Mouse (Mus musculus): ENCODE data around the gene Ablim2. TPM values are rescaled to one million over a fixed set of nuclear protein-coding genes. Genes with fewer than 3 reads are reported as not detected.

Gene Ablim2
- polyA plus RNA-seq, 1 experiment, result 19.6 TPM

GRCm38 (mm10) chr5:35755131-35755733, 2.4 kb upstream of the Ablim2 start:
- DNase-seq (ENCODE audit: low read depth), result peak; percentile 70
- TF ChIP-seq POLR2A (IDR thresholded peaks at IDR 0.05; ENCODE audit: borderline replicate concordance, extremely low read depth, insufficient read depth, insufficient read length, poor library complexity, severe bottlenecking) (no peak), CTCF (IDR thresholded peaks at IDR 0.05; ENCODE audit: borderline replicate concordance, extremely low read depth, insufficient read depth, insufficient read length) (peak; percentile 73)

DNA sequence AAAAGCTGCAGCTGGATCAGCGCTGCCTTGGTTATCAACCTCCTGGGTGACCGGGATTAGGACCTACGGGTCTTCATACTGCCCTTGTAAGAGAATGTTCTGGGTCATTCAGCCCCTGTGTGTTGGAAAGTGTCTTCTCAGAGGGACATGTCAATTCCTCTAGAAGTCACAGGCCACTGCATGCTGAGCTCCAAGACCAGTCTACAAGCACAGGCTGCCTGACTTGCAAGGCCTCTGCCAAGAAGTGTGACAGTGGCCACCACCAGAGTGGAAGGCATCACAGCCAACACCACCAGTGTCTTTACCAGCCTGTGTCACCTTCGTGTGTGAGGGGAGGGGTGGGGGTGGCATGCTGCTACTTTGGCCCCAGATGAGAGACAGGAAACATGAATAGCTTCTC, 1.7 kb upstream of the Ablim2 start:
- TF ChIP-seq CTCF (IDR thresholded peaks at IDR 0.05; ENCODE audit: borderline replicate concordance, extremely low read depth, insufficient read depth, insufficient read length) (no peak), POLR2A (IDR thresholded peaks at IDR 0.05; ENCODE audit: borderline replicate concordance, extremely low read depth, insufficient read depth, insufficient read length, poor library complexity, severe bottlenecking) (no peak)
- no peak for DNase-seq (ENCODE audit: low read depth)

DNA sequence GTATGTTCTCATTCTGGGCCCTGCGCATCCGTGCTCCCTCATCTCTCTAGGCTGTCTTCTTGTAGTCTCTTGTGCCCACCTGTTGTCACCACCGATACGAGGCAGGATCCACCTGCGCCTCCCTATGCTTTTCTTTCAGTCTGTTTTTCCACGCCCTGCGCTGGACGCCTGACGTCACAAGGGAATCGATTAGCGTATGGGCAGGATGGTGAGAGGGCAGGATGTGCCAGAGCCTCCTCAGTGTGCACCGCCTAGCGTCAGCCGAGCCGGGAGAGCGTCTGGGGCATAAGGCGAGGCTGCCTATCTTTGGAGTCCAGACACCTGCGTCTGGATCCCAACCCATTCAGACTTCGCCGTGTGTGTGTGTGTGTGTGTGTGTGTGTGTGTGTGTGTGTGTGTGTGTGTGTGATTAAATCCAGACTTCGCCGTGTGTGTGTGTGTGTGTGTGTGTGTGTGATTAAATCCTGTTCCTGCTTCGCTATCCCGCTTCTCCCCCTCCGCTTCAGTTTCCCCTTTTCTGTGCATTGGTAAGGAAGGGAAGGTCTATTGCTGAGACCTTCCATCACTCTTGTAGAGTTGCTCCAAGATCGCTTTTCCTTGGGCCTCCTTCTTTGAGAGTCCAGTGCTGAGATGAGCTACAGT, 562 bp upstream of the Ablim2 start:
- peak; percentile 65 for DNase-seq (ENCODE audit: low read depth)
- TF ChIP-seq POLR2A (IDR thresholded peaks at IDR 0.05; ENCODE audit: borderline replicate concordance, extremely low read depth, insufficient read depth, insufficient read length, poor library complexity, severe bottlenecking) (no peak), CTCF (IDR thresholded peaks at IDR 0.05; ENCODE audit: borderline replicate concordance, extremely low read depth, insufficient read depth, insufficient read length) (no peak)

DNA sequence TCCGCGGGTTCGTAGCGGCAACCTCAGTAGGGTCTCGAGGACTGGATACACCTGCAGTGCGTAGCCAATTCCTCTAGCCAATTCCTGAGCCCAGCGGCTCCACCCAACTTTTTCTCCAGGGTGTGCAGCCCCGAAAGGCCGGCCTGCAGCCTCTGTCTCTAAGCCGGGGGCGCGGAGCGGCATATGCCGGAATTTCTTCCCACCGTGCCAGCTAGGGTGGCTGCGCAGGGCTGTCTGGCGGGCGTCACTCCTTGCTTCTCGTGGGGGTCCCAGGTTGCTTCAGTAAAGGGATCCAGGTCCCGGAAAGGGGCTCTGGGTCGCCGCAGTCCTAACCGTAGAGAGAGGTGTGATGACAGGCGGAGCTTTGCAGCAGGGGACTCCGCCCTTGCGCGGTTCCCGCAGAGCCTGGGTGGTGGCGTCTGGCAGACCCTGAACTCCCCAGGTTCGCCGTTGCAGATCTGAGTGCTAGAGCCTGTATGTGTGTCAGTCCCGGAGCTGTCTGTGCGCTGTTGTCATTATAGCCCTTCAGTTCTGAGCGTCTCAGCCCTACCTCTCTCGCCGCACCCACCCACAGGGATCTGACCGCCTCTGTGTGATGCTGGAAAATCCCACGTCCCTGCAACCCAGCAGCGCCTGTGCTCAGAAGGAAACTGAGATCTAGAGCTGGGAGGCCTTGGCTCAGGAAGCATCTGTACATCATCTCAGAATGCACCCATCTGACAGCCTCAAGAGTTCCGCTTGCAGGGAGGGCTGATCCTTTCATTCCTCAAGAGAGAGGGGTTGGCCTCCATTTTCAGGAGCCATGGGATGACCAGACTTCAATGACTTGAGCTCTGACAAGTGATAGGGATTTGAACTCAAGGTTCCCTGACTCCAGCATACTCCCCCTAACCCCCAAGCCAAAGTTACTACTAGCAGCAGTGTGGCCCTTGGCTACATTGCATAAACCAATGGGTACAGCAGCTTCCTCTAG, 687 bp downstream of the Ablim2 start:
- no peak for DNase-seq (ENCODE audit: low read depth)
- TF ChIP-seq CTCF (IDR thresholded peaks at IDR 0.05; ENCODE audit: borderline replicate concordance, extremely low read depth, insufficient read depth, insufficient read length), result no peak
- TF ChIP-seq POLR2A (IDR thresholded peaks at IDR 0.05; ENCODE audit: borderline replicate concordance, extremely low read depth, insufficient read depth, insufficient read length, poor library complexity, severe bottlenecking), result no peak

GRCm38 (mm10) chr5:35761323-35761722, 3.6 kb downstream of the Ablim2 start:
- no peak for DNase-seq (ENCODE audit: low read depth)
- no peak; the same call in 1 of the 2 replicates for TF ChIP-seq CTCF (IDR thresholded peaks at IDR 0.05; ENCODE audit: borderline replicate concordance, extremely low read depth, insufficient read depth, insufficient read length)
- TF ChIP-seq POLR2A (IDR thresholded peaks at IDR 0.05; ENCODE audit: borderline replicate concordance, extremely low read depth, insufficient read depth, insufficient read length, poor library complexity, severe bottlenecking), result no peak

GRCm38 (mm10) chr5:35762388-35762787, 4.7 kb downstream of the Ablim2 start:
- peak; percentile 16 for DNase-seq (ENCODE audit: low read depth)
- no peak for TF ChIP-seq CTCF (IDR thresholded peaks at IDR 0.05; ENCODE audit: borderline replicate concordance, extremely low read depth, insufficient read depth, insufficient read length)
- TF ChIP-seq POLR2A (IDR thresholded peaks at IDR 0.05; ENCODE audit: borderline replicate concordance, extremely low read depth, insufficient read depth, insufficient read length, poor library complexity, severe bottlenecking), result no peak

- TF ChIP-seq POLR2A (IDR thresholded peaks at IDR 0.05; ENCODE audit: borderline replicate concordance, extremely low read depth, insufficient read depth, insufficient read length, poor library complexity, severe bottlenecking) (no peak), CTCF (IDR thresholded peaks at IDR 0.05; ENCODE audit: borderline replicate concordance, extremely low read depth, insufficient read depth, insufficient read length) (no peak)
These were observed 5.2 kb downstream of the Ablim2 start for GRCm38 (mm10) chr5:35762850-35763249.

GRCm38 (mm10) chr5:35765909-35766308, 8.2 kb downstream of the Ablim2 start:
- no peak for DNase-seq (ENCODE audit: low read depth)

More at GRCm38 (mm10) chr5:35762850-35763249, 5.2 kb downstream of the Ablim2 start:
- DNase-seq (ENCODE audit: low read depth), result no peak

GRCm38 (mm10) chr5:35768525-35768924, 10.8 kb downstream of the Ablim2 start:
- DNase-seq (ENCODE audit: low read depth), result no peak
- TF ChIP-seq CTCF (IDR thresholded peaks at IDR 0.05; ENCODE audit: borderline replicate concordance, extremely low read depth, insufficient read depth, insufficient read length) (no peak), POLR2A (IDR thresholded peaks at IDR 0.05; ENCODE audit: borderline replicate concordance, extremely low read depth, insufficient read depth, insufficient read length, poor library complexity, severe bottlenecking) (no peak)

More at GRCm38 (mm10) chr5:35765909-35766308, 8.2 kb downstream of the Ablim2 start:
- TF ChIP-seq CTCF (IDR thresholded peaks at IDR 0.05; ENCODE audit: borderline replicate concordance, extremely low read depth, insufficient read depth, insufficient read length), result no peak
- no peak for TF ChIP-seq POLR2A (IDR thresholded peaks at IDR 0.05; ENCODE audit: borderline replicate concordance, extremely low read depth, insufficient read depth, insufficient read length, poor library complexity, severe bottlenecking)

- no peak for DNase-seq (ENCODE audit: low read depth)
These were observed 11.3 kb downstream of the Ablim2 start for GRCm38 (mm10) chr5:35768997-35769396.

DNA sequence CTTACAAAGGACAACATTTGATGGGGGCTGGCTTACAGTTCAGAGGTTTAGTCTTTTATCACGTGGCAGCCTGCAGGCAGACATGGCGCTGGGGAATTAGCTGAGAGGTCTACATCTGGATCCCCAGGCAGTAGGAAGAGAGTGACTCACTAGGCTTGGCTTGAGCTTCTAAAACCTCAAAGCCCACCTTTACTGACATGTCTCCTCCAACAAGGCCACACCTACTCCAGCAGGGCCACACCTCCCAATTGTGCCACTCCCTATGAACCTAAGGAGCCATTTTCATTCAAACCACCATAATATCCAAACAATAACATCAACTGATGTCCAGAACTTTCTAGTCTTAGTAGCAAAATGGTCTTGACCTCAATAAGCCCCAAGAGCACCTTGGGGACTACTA, 12.6 kb downstream of the Ablim2 start:
- TF ChIP-seq CTCF (IDR thresholded peaks at IDR 0.05; ENCODE audit: borderline replicate concordance, extremely low read depth, insufficient read depth, insufficient read length) (no peak), POLR2A (IDR thresholded peaks at IDR 0.05; ENCODE audit: borderline replicate concordance, extremely low read depth, insufficient read depth, insufficient read length, poor library complexity, severe bottlenecking) (no peak)
- no peak for DNase-seq (ENCODE audit: low read depth)

More at GRCm38 (mm10) chr5:35768997-35769396, 11.3 kb downstream of the Ablim2 start:
- TF ChIP-seq CTCF (IDR thresholded peaks at IDR 0.05; ENCODE audit: borderline replicate concordance, extremely low read depth, insufficient read depth, insufficient read length), result no peak
- TF ChIP-seq POLR2A (IDR thresholded peaks at IDR 0.05; ENCODE audit: borderline replicate concordance, extremely low read depth, insufficient read depth, insufficient read length, poor library complexity, severe bottlenecking), result no peak

All from brain, embryonic 14.5 days (tissue).